Mouse (Mus musculus): ENCODE results near the gene Magi1. TPM values are rescaled to one million over a fixed set of nuclear protein-coding genes. Genes with fewer than 3 reads are reported as not detected.

Magi1 gene
- total and polyA plus RNA-seq, 3 experiments: 4.1 to 16.5 (median 14.0) TPM

- no peak overlapping the region for H3K27ac ChIP-seq
- intact Hi-C loops (cut with DNase I): no loop called here
Observed at GRCm38 (mm10) chr6:94154854-94155601, 128.7 kb downstream of the Magi1 start.

DNA sequence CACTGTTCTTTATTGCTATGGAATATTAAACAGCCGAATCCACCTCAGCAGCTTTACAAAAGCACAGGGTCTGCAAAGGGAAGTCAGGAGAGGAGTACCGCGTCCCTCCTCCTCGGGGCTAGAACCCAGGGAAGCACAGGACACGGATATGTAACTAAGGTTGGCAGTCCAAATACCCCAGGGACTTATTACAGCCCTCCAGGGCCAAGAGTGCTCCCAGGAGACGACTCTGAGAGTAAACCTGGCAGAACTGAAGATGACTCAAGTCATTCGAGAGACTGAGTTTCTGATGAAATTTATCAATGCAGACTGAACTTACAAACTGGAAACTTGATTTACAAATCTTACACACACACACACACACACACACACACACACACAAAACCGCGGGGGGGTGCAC, 130.8 kb downstream of the Magi1 start:
- H3K27me3 ChIP-seq (ENCODE audit: control insufficient read depth, insufficient read depth, low read length): no peaks in the 10 kb centered on the region
- TF ChIP-seq CTCF (IDR thresholded peaks at IDR 0.05) (no peak), POLR2A (IDR thresholded peaks at IDR 0.05; ENCODE audit: insufficient read depth, low read depth, low read length) (no peak), EP300 (IDR thresholded peaks at IDR 0.05; ENCODE audit: insufficient read depth, low read depth, low read length) (no peak)
- WGBS: 63% methylated on average over 9 of the region's 9 CpGs
- no peaks in the 10 kb centered on the region for H3K36me3 ChIP-seq (ENCODE audit: control insufficient read depth, insufficient read depth, low read length)
- peaks cover 8% of the 10 kb centered on the region for H3K4me1 ChIP-seq (ENCODE audit: control insufficient read depth, insufficient read depth, low read length)
- no peak overlapping the region for H3K4me3 ChIP-seq
- H3K27ac ChIP-seq: no peak overlapping the region
- intact Hi-C loops (cut with DNase I): no loop called here
- DNase-seq: no peak
- H3K79me2 ChIP-seq (replicated peaks; ENCODE audit: control insufficient read depth, insufficient read depth, low read length): peaks cover 5% of the 10 kb centered on the region
- no peak overlapping the region for H3K9ac ChIP-seq (ENCODE audit: low read depth, low read length)

More at GRCm38 (mm10) chr6:94154854-94155601, 128.7 kb downstream of the Magi1 start:
- Histone ChIP-seq H3K36me3 (ENCODE audit: control insufficient read depth, insufficient read depth, low read length) (peaks cover 16% of the 10 kb centered on the region), H3K9ac (ENCODE audit: low read depth, low read length) (no peak overlapping the region), H3K27me3 (ENCODE audit: control insufficient read depth, insufficient read depth, low read length) (no peaks in the 10 kb centered on the region), H3K4me1 (ENCODE audit: control insufficient read depth, insufficient read depth, low read length) (peaks cover 14% of the 10 kb centered on the region), H3K79me2 (replicated peaks; ENCODE audit: control insufficient read depth, insufficient read depth, low read length) (peaks cover 3% of the 10 kb centered on the region), H3K4me3 (no peak overlapping the region)
- WGBS: 76% methylated on average over 3 of the region's 3 CpGs
- DNase-seq: no peak
- TF ChIP-seq CTCF (IDR thresholded peaks at IDR 0.05) (no peak), EP300 (IDR thresholded peaks at IDR 0.05; ENCODE audit: insufficient read depth, low read depth, low read length) (no peak), POLR2A (IDR thresholded peaks at IDR 0.05; ENCODE audit: insufficient read depth, low read depth, low read length) (no peak)

DNA sequence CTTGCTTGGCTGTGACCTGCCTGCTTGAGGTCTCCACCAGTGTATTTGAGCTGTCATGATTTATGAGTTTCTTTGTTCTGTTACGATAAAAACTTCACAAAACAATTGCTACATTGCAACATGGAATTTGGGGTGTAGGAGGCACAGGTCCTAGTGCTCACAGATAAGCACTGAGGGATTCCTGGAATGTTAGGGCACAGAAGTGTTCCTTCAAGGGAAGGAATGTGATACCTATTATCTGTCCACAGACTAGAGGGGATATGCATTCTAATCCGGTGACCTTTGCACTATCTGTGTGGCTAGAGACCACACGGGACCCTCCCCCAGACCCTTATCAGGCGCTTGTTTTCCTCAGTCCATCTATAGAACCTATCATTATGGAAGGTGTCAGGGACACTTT, 132.8 kb downstream of the Magi1 start:
- 31% methylated on average over 4 of the region's 4 CpGs for WGBS
- H3K27ac ChIP-seq: no peak overlapping the region

DNA sequence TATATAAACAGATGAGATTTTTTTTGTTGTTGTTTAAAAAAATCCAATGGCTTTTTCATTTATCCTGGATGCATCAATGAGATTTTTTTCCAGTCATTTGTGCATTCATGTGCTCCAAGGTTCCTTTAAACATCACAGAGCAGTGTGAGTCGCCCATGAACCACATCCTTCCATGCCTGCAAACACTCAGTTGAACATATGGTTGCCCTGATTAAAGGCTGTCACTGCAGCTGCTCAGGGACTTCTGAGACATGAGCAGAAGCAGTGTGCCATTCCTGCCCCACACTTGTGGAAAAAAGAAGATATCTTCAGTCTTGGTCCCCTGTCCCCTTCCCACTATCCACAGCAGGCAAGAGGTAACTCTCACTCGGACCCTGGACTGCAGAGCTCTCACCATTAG, 133.9 kb downstream of the Magi1 start:
- WGBS: 54% methylated on average over 2 of the region's 2 CpGs
- Histone ChIP-seq H3K27me3 (ENCODE audit: control insufficient read depth, insufficient read depth, low read length) (no peaks in the 10 kb centered on the region), H3K79me2 (replicated peaks; ENCODE audit: control insufficient read depth, insufficient read depth, low read length) (peaks cover 2% of the 10 kb centered on the region; the same call in 1 of the 2 replicates), H3K4me3 (no peak overlapping the region), H3K27ac (no peak overlapping the region), H3K9ac (ENCODE audit: low read depth, low read length) (no peak overlapping the region), H3K4me1 (ENCODE audit: control insufficient read depth, insufficient read depth, low read length) (peaks cover 12% of the 10 kb centered on the region), H3K36me3 (ENCODE audit: control insufficient read depth, insufficient read depth, low read length) (peaks cover 6% of the 10 kb centered on the region; the same call in 1 of the 2 replicates)
- no peak for TF ChIP-seq POLR2A (IDR thresholded peaks at IDR 0.05; ENCODE audit: insufficient read depth, low read depth, low read length)
- TF ChIP-seq CTCF (IDR thresholded peaks at IDR 0.05): no peak
- TF ChIP-seq EP300 (IDR thresholded peaks at IDR 0.05; ENCODE audit: insufficient read depth, low read depth, low read length): no peak
- DNase-seq: no peak
- intact Hi-C loops (cut with DNase I): no loop called here

More for the DNA sequence above, 132.8 kb downstream of the Magi1 start:
- TF ChIP-seq CTCF (IDR thresholded peaks at IDR 0.05) (no peak), POLR2A (IDR thresholded peaks at IDR 0.05; ENCODE audit: insufficient read depth, low read depth, low read length) (no peak), EP300 (IDR thresholded peaks at IDR 0.05; ENCODE audit: insufficient read depth, low read depth, low read length) (no peak)
- Histone ChIP-seq H3K79me2 (replicated peaks; ENCODE audit: control insufficient read depth, insufficient read depth, low read length) (peaks cover 4% of the 10 kb centered on the region), H3K4me3 (no peak overlapping the region), H3K4me1 (ENCODE audit: control insufficient read depth, insufficient read depth, low read length) (peaks cover 12% of the 10 kb centered on the region), H3K36me3 (ENCODE audit: control insufficient read depth, insufficient read depth, low read length) (peaks cover 6% of the 10 kb centered on the region; the same call in 1 of the 2 replicates), H3K9ac (ENCODE audit: low read depth, low read length) (no peak overlapping the region), H3K27me3 (ENCODE audit: control insufficient read depth, insufficient read depth, low read length) (no peaks in the 10 kb centered on the region)
- intact Hi-C loops (cut with DNase I): no loop called here
- no peak for DNase-seq

- no peak for TF ChIP-seq CTCF (IDR thresholded peaks at IDR 0.05)
- TF ChIP-seq POLR2A (IDR thresholded peaks at IDR 0.05; ENCODE audit: insufficient read depth, low read depth, low read length): no peak
- TF ChIP-seq EP300 (IDR thresholded peaks at IDR 0.05; ENCODE audit: insufficient read depth, low read depth, low read length): no peak
- H3K27ac ChIP-seq: peak overlapping the region; percentile 55
- no peak for DNase-seq
- H3K9ac ChIP-seq (ENCODE audit: low read depth, low read length): no peak overlapping the region
- 17% methylated on average over 1 of the region's 1 CpGs for WGBS
- peaks cover 2% of the 10 kb centered on the region; the same call in 1 of the 2 replicates for H3K79me2 ChIP-seq (replicated peaks; ENCODE audit: control insufficient read depth, insufficient read depth, low read length)
- intact Hi-C loops (cut with DNase I): no loop called here
- H3K4me3 ChIP-seq: no peak overlapping the region
- H3K27me3 ChIP-seq (ENCODE audit: control insufficient read depth, insufficient read depth, low read length): no peaks in the 10 kb centered on the region
- H3K4me1 ChIP-seq (ENCODE audit: control insufficient read depth, insufficient read depth, low read length): peaks cover 12% of the 10 kb centered on the region
- peaks cover 6% of the 10 kb centered on the region; the same call in 1 of the 2 replicates for H3K36me3 ChIP-seq (ENCODE audit: control insufficient read depth, insufficient read depth, low read length)
Observed at GRCm38 (mm10) chr6:94146206-94146493, 137.6 kb downstream of the Magi1 start.
